In the genomic region with DNA sequence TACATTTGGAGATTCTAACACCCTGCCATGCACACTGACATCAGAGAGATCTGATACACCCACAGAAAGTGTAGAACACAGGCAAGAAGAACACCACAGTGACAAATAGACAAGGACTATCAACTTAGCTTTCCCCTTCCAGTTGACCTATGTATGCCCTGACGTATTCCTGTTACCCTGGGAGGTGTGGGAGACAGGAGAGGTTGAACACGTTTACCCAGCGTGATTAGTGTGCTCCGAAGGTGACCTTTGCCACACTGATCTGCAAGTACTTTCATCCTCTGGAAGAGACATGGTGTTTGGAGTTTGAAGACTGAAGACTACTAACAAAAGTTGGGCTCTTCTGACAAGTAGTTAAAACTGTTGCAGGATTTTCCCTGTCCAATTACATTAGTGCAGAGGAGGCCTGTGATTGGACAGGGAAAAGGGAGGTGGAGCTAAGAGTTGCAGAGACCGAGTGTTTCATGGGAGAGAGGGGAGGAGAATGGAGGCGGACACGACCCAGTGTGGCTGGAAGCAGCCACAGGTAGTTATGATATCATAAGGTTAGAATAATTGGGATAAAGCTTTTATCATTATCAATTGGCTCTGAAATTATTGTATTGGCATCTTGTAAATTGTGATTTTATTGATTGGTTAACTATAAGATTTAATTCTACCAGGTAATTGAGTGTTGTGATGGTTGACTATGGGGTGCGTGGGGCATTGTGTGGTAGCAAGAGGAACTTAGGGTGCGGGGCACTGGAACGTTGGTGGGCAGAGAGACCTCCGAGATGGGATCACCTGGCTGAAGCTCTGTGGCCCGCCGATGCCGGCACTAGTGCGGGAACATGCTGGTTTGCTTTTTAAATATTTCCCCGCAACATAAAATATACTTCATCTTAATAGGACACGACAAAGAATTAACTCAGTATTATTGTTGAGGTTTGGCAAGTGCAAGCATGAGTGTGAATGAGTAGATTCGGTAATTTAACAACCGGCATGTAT, we compare ENCODE assay signal across 24 mouse cellular contexts. TPM values are rescaled to one million over a fixed set of nuclear protein-coding genes. Genes with fewer than 3 reads are reported as not detected.
DNase-seq lines count a peak whose midpoint lies in the region; ATAC-seq and TF ChIP-seq lines count a peak whose summit lies in the region.
"Had no signal": no experiment of that assay in that cellular context is flagged by ENCODE, and none has a peak within 500 bp of the region (broad histone marks: within the 10 kb centered on the region; RNA-seq: fewer than 3 reads in every experiment).

No protein-coding gene starts in this region.

- TF ChIP-seq CTCF in E14TG2a.4 (conservative IDR thresholded peaks at IDR 0.05; ENCODE audit: low read length), result no peak
- no peak for TF ChIP-seq CTCF in small intestine, adult 2 months (IDR thresholded peaks at IDR 0.05; ENCODE audit: extremely low read depth, insufficient read length, insufficient replicate concordance, low read depth, low read length)
- no peak for TF ChIP-seq CTCF in lung, adult 2 months (IDR thresholded peaks at IDR 0.05; ENCODE audit: insufficient read depth, low read length)

- H3K27ac ChIP-seq in limb, embryonic 11.5 days (replicated peaks; ENCODE audit: low read depth, low read length), result no peak overlapping the region
- H3K27ac ChIP-seq in limb, embryonic 10.5 days, result no peak overlapping the region
- peak overlapping the region; percentile 19; the same call in 1 of the 2 replicates for H3K27ac ChIP-seq in small intestine, adult 2 months (ENCODE audit: insufficient read depth, low read depth, low read length)
- H3K27ac ChIP-seq: embryonic facial prominence, embryonic 13.5 days; forebrain, embryonic 12.5 days; heart, adult 2 months; heart, embryonic 13.5 days; hindbrain, embryonic 12.5 days had no signal

- peaks cover 4% of the 10 kb centered on the region; the same call in 1 of the 2 replicates for H3K4me1 ChIP-seq in limb, embryonic 11.5 days (ENCODE audit: control insufficient read depth, insufficient read depth, low read length)
- peaks cover 10% of the 10 kb centered on the region for H3K4me1 ChIP-seq in limb, embryonic 10.5 days
- peaks cover 15% of the 10 kb centered on the region for H3K4me1 ChIP-seq in E14TG2a.4 (replicated peaks; ENCODE audit: low read depth, low read length)
- peaks cover 2% of the 10 kb centered on the region; the same call in 1 of the 2 replicates for H3K4me1 ChIP-seq in small intestine, adult 2 months (ENCODE audit: control insufficient read depth, insufficient read depth, insufficient read length, low read length)
- H3K4me1 ChIP-seq in lung, adult 2 months (ENCODE audit: control insufficient read depth, insufficient read depth, low read length), result no peaks in the 10 kb centered on the region
- H3K4me1 ChIP-seq: embryonic facial prominence, embryonic 13.5 days; forebrain, embryonic 12.5 days; hindbrain, embryonic 12.5 days had no signal

- peak; percentile 11 for DNase-seq in embryo, embryonic 10 days (ENCODE audit: low spot score)
- DNase-seq in embryo, embryonic 9.5 days (ENCODE audit: extremely low spot score), result no peak
- DNase-seq in limb, embryonic 11.5 days (ENCODE audit: low spot score), result peak; percentile 9
- DNase-seq in limb, embryonic 10.5 days (ENCODE audit: low spot score), result no peak
- DNase-seq in lung, adult 2 months, result no peak
- DNase-seq: adrenal gland, adult 8-10 months; adrenal gland, postnatal 36 days; B cell, adult 2 months; cerebellum, adult 2 months; cerebellum, postnatal 14 days; gastrocnemius, postnatal 10 days; heart, adult 2 months; heart, postnatal 36 days had no signal

- no peak for TF ChIP-seq POLR2A in small intestine, adult 2 months (IDR thresholded peaks at IDR 0.05; ENCODE audit: low read depth, low read length)
- no peak for TF ChIP-seq POLR2A in lung, adult 2 months (IDR thresholded peaks at IDR 0.05; ENCODE audit: borderline replicate concordance, extremely low read depth, low read depth, low read length)

- H3K9ac ChIP-seq in limb, embryonic 11.5 days (ENCODE audit: low read length), result no peak overlapping the region
- H3K9ac ChIP-seq: embryonic facial prominence, embryonic 13.5 days; forebrain, embryonic 12.5 days; heart, embryonic 13.5 days; hindbrain, embryonic 12.5 days had no signal

- H3K27me3 ChIP-seq in limb, embryonic 11.5 days (ENCODE audit: control insufficient read depth, insufficient read depth, low read length), result no peaks in the 10 kb centered on the region
- H3K27me3 ChIP-seq in limb, embryonic 10.5 days (ENCODE audit: low read depth, poor library complexity, severe bottlenecking), result no peaks in the 10 kb centered on the region
- no peaks in the 10 kb centered on the region for H3K27me3 ChIP-seq in E14TG2a.4 (ENCODE audit: insufficient read depth, low read length)
- H3K27me3 ChIP-seq in small intestine, adult 2 months (ENCODE audit: control insufficient read depth, insufficient read depth, low read length), result no peaks in the 10 kb centered on the region
- H3K27me3 ChIP-seq: embryonic facial prominence, embryonic 13.5 days; forebrain, embryonic 12.5 days; heart, embryonic 13.5 days; hindbrain, embryonic 12.5 days had no signal

- H3K4me3 ChIP-seq in limb, embryonic 11.5 days (ENCODE audit: low read depth, low read length), result no peak overlapping the region
- H3K4me3 ChIP-seq in limb, embryonic 10.5 days, result no peak overlapping the region
- H3K4me3 ChIP-seq in E14TG2a.4 (replicated peaks; ENCODE audit: low read length), result peak overlapping the region; percentile 64
- no peak overlapping the region for H3K4me3 ChIP-seq in small intestine, adult 2 months (ENCODE audit: low read depth, low read length)
- no peak overlapping the region for H3K4me3 ChIP-seq in lung, adult 2 months (replicated peaks; ENCODE audit: extremely low read depth, low read depth, low read length)
- H3K4me3 ChIP-seq: embryonic facial prominence, embryonic 13.5 days; forebrain, embryonic 12.5 days; heart, adult 2 months; heart, embryonic 13.5 days; hindbrain, embryonic 12.5 days had no signal

- no peak overlapping the region for H3K4me2 ChIP-seq in limb, embryonic 11.5 days (ENCODE audit: low read depth, severe bottlenecking)
- H3K4me2 ChIP-seq: embryonic facial prominence, embryonic 13.5 days; forebrain, embryonic 12.5 days; heart, embryonic 13.5 days; hindbrain, embryonic 12.5 days had no signal

- no peaks in the 10 kb centered on the region for H3K9me3 ChIP-seq in limb, embryonic 11.5 days (ENCODE audit: control insufficient read depth, low read length)
- H3K9me3 ChIP-seq in limb, embryonic 10.5 days (replicated peaks), result no peaks in the 10 kb centered on the region
- H3K9me3 ChIP-seq in E14TG2a.4 (ENCODE audit: low read length), result no peaks in the 10 kb centered on the region
- H3K9me3 ChIP-seq: embryonic facial prominence, embryonic 13.5 days; forebrain, embryonic 12.5 days; heart, embryonic 13.5 days; hindbrain, embryonic 12.5 days had no signal

- WGBS in limb, embryonic 11.5 days, result 75% methylated on average over 19 of the region's 19 CpGs
- WGBS in limb, embryonic 10.5 days, result 75% methylated on average over 19 of the region's 19 CpGs
- WGBS in small intestine, adult 2 months, result 69% methylated on average over 19 of the region's 19 CpGs
- WGBS in lung, adult 2 months, result 74% methylated on average over 19 of the region's 19 CpGs

- H3K36me3 ChIP-seq in limb, embryonic 11.5 days (ENCODE audit: control insufficient read depth, insufficient read depth, low read length), result no peaks in the 10 kb centered on the region
- no peaks in the 10 kb centered on the region for H3K36me3 ChIP-seq in limb, embryonic 10.5 days
- H3K36me3 ChIP-seq in E14TG2a.4 (ENCODE audit: insufficient read depth, low read length), result no peaks in the 10 kb centered on the region
- H3K36me3 ChIP-seq in small intestine, adult 2 months (ENCODE audit: control insufficient read depth, insufficient read depth, low read length), result no peaks in the 10 kb centered on the region
- H3K36me3 ChIP-seq: embryonic facial prominence, embryonic 13.5 days; forebrain, embryonic 12.5 days; heart, embryonic 13.5 days; hindbrain, embryonic 12.5 days had no signal

- ATAC-seq in limb, embryonic 11.5 days (ENCODE audit: insufficient number of reproducible peaks, low FRiP score, low TSS enrichment, low read depth), result no peak
- ATAC-seq: CD4-positive, CD25-positive, alpha-beta regulatory T cell, adult 4 months; forebrain, embryonic 16.5 days; hindbrain, embryonic 16.5 days; inflammation-experienced regulatory T-cells, adult 6 months had no signal

RNA-seq across cellular contexts. Expression of gene Pigc, which starts 10.7 kb away (rescaled TPM):
- 46.6 and 49.8 TPM in 2 replicates for polyA plus RNA-seq in limb, embryonic 11.5 days (2014; fragmentation: Nextera tagmentation; extraction: Ambion mirVana)
- polyA plus RNA-seq in limb, embryonic 10.5 days (2016; fragmentation: Nextera tagmentation; extraction: Ambion mirVana), result 31.4 and 39.9 TPM in 2 replicates
- 10.6 and 23.5 TPM in 2 replicates for polyA plus RNA-seq in small intestine, adult 2 months (2012; rRNA removed)
- polyA plus RNA-seq in lung, adult 2 months (2012; rRNA removed), result 12.8 and 21.7 TPM in 2 replicates

RNA-seq across cellular contexts. Expression of gene 4930558K02Rik, which starts 21.2 kb away (rescaled TPM):
- polyA plus RNA-seq in limb, embryonic 11.5 days (2014; fragmentation: Nextera tagmentation; extraction: Ambion mirVana), result not detected in 2 replicates
- not detected in 2 replicates for polyA plus RNA-seq in limb, embryonic 10.5 days (2016; fragmentation: Nextera tagmentation; extraction: Ambion mirVana)
- not detected in 2 replicates for polyA plus RNA-seq in small intestine, adult 2 months (2012; rRNA removed)
- polyA plus RNA-seq in lung, adult 2 months (2012; rRNA removed), result not detected in 2 replicates
- polyA plus RNA-seq: CD4-positive, CD25-positive, alpha-beta regulatory T cell, adult 4 months; cerebellum, adult 2 months; embryonic facial prominence, embryonic 13.5 days; forebrain, embryonic 12.5 days; forebrain, embryonic 16.5 days; heart, adult 2 months; heart, embryonic 13.5 days; heart, postnatal 0 days; hindbrain, embryonic 12.5 days; inflammation-experienced regulatory T-cells, adult 6 months had no signal

Comparison
In these comparisons a context has a peak if more than half of its experiments do, and no peak if none do; other contexts are left out.
1. DNase-seq: peak in embryo, embryonic 10 days (single experiment) and limb, embryonic 11.5 days (single experiment); none in embryo, embryonic 9.5 days (single experiment), limb, embryonic 10.5 days (single experiment) and lung, adult 2 months (single experiment).